Mouse (Mus musculus) bone marrow macrophage, adult 2 months (primary cell): ENCODE data around the gene Slc24a3.

ENCODE experiments used
- CTCF ChIP-seq: IDR thresholded peaks from 2 replicates; pipeline ENCODE4 v1.5.1; 2012; ENCODE audit warnings: low read depth, mild to moderate bottlenecking, low read length, moderate library complexity
- POLR2A ChIP-seq: IDR thresholded peaks from 2 replicates; pipeline ENCODE4 v1.6.1; 2012; ENCODE audit warnings: mild to moderate bottlenecking, low read depth, low read length, borderline replicate concordance

- TF ChIP-seq CTCF (no peak), POLR2A (no peak)
These were observed 340.1 kb downstream of the Slc24a3 start for GRCm38 (mm10) chr2:145507702-145508101.
